Mouse (Mus musculus): Measurements from ENCODE around the gene Klrd1.

GRCm38 (mm10) chr6:129565257-129565656 lies 26.3 kb upstream of the Klrd1 start:
- no peak for TF ChIP-seq POLR2A (IDR thresholded peaks at IDR 0.05; ENCODE audit: insufficient read depth, low read depth, low read length)
- TF ChIP-seq CTCF (IDR thresholded peaks at IDR 0.05; ENCODE audit: insufficient read depth, low read depth, low read length) = no peak

Data from olfactory bulb, adult 2 months (tissue).